Mouse (Mus musculus): Measurements from ENCODE around the gene Ankrd53. TPM values are rescaled to one million over a fixed set of nuclear protein-coding genes. Genes with fewer than 3 reads are reported as not detected.

Ankrd53 gene
- not detected in 2 replicates for polyA plus RNA-seq (2015; fragmentation: Nextera tagmentation; extraction: Ambion mirVana)

GRCm38 (mm10) chr6:83762344-83762743, at the start of gene Ankrd53:
Ankrd53 (plus strand) TSS chr6:83762644.
- H3K9me3 ChIP-seq, result no peaks in the 10 kb centered on the region
- H3K36me3 ChIP-seq, result no peaks in the 10 kb centered on the region
- H3K27ac ChIP-seq (replicated peaks), result no peak within 1 kb of the TSS
- H3K4me2 ChIP-seq, result peak within 1 kb of the TSS; percentile 82
- WGBS, result 25% methylated on average over 6 of the region's 6 CpGs
- ATAC-seq (ENCODE audit: extremely low read depth, insufficient number of reproducible peaks, low FRiP score, low TSS enrichment), result no peak
- H3K9ac ChIP-seq, result peak within 1 kb of the TSS; percentile 76
- peaks cover 25% of the 10 kb centered on the region for H3K4me1 ChIP-seq
- H3K4me3 ChIP-seq, result peak within 1 kb of the TSS; percentile 51
- peaks cover 73% of the 10 kb centered on the region for H3K27me3 ChIP-seq (replicated peaks)

- Histone ChIP-seq H3K9me3 (no peaks in the 10 kb centered on the region), H3K4me3 (no peak overlapping the region), H3K27me3 (replicated peaks) (peaks cover 99% of the 10 kb centered on the region), H3K27ac (replicated peaks) (no peak overlapping the region), H3K9ac (no peak overlapping the region), H3K36me3 (no peaks in the 10 kb centered on the region), H3K4me1 (peaks cover 38% of the 10 kb centered on the region), H3K4me2 (no peak overlapping the region)
- ATAC-seq (ENCODE audit: extremely low read depth, insufficient number of reproducible peaks, low FRiP score, low TSS enrichment), result no peak
- WGBS, result 6% methylated on average over 12 of the region's 12 CpGs
Measured at GRCm38 (mm10) chr6:83713271-83714136, 48.9 kb upstream of the Ankrd53 start.

GRCm38 (mm10) chr6:83714221-83715123, 48.0 kb upstream of the Ankrd53 start:
- Histone ChIP-seq H3K27ac (replicated peaks) (no peak overlapping the region), H3K36me3 (no peaks in the 10 kb centered on the region), H3K27me3 (replicated peaks) (peaks cover 99% of the 10 kb centered on the region), H3K4me2 (peak overlapping the region; percentile 34), H3K9me3 (no peaks in the 10 kb centered on the region), H3K4me3 (0 out of 2 replicates have a peak overlapping the region, but pooled peaks have one; percentile 20), H3K9ac (no peak overlapping the region), H3K4me1 (peaks cover 38% of the 10 kb centered on the region)
- no peak for ATAC-seq (ENCODE audit: extremely low read depth, insufficient number of reproducible peaks, low FRiP score, low TSS enrichment)
- WGBS, result 2% methylated on average over 34 of the region's 34 CpGs

GRCm38 (mm10) chr6:83715461-83716196, 46.8 kb upstream of the Ankrd53 start:
- no peak overlapping the region for H3K27ac ChIP-seq (replicated peaks)
- peaks cover 99% of the 10 kb centered on the region for H3K27me3 ChIP-seq (replicated peaks)
- WGBS, result 3% methylated on average over 30 of the region's 30 CpGs
- peak overlapping the region; percentile 34 for H3K4me2 ChIP-seq
- H3K4me1 ChIP-seq, result peaks cover 31% of the 10 kb centered on the region
- no peaks in the 10 kb centered on the region for H3K36me3 ChIP-seq
- no peaks in the 10 kb centered on the region for H3K9me3 ChIP-seq
- no peak for ATAC-seq (ENCODE audit: extremely low read depth, insufficient number of reproducible peaks, low FRiP score, low TSS enrichment)
- H3K9ac ChIP-seq, result no peak overlapping the region
- peak overlapping the region; percentile 20 for H3K4me3 ChIP-seq

DNA sequence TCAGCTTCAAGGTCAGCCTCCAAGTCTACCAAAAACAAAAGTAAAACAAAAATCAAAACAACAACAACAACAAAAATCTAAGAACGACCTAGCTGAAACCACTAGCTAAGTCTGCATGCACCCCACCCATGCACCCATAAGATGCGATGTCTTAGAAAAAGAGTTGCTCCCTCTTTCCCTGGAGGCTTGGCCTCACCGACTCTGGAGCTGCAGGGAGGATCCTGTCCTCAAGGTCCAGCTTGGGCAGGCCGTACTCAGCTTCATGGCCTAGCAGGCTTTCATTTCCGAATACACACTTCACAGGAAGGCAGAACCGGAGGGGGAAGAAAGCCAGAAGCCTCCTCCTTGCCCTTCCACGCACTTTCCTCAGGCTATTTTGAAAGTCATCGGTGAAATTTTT, 45.4 kb upstream of the Ankrd53 start:
- H3K27me3 ChIP-seq (replicated peaks), result peaks cover 99% of the 10 kb centered on the region
- WGBS, result 4% methylated on average over 8 of the region's 8 CpGs
- H3K4me3 ChIP-seq, result no peak overlapping the region
- no peak overlapping the region for H3K27ac ChIP-seq (replicated peaks)
- H3K9ac ChIP-seq, result no peak overlapping the region
- peaks cover 17% of the 10 kb centered on the region for H3K4me1 ChIP-seq
- no peak for ATAC-seq (ENCODE audit: extremely low read depth, insufficient number of reproducible peaks, low FRiP score, low TSS enrichment)
- H3K36me3 ChIP-seq, result no peaks in the 10 kb centered on the region
- H3K9me3 ChIP-seq, result no peaks in the 10 kb centered on the region
- H3K4me2 ChIP-seq, result no peak overlapping the region

DNA sequence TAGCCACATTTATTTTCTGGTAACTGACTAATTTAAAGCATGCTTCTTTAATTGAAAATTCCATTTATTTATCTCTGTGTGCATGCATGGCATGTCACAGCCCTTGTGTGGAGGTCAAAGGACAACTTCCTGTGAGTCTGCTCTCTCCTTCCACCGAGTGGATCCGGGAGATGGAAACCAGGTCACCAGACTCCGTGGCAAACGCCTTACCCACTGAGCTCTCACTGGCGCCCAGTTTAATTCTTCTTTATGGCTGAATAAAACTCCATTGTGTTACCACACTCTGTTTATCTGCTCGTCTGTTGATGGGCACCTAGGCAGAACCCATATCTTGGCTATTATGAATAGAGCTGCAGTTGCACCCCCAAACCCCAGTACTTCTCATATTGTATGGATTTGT, 39.9 kb upstream of the Ankrd53 start:
- no peaks in the 10 kb centered on the region for H3K36me3 ChIP-seq
- 19% methylated on average over 6 of the region's 6 CpGs for WGBS
- no peak overlapping the region for H3K4me3 ChIP-seq
- H3K4me2 ChIP-seq, result no peak overlapping the region
- no peaks in the 10 kb centered on the region for H3K9me3 ChIP-seq
- H3K9ac ChIP-seq, result no peak overlapping the region
- peaks cover 90% of the 10 kb centered on the region for H3K27me3 ChIP-seq (replicated peaks)
- ATAC-seq (ENCODE audit: extremely low read depth, insufficient number of reproducible peaks, low FRiP score, low TSS enrichment), result no peak
- no peaks in the 10 kb centered on the region for H3K4me1 ChIP-seq
- H3K27ac ChIP-seq (replicated peaks), result no peak overlapping the region

DNA sequence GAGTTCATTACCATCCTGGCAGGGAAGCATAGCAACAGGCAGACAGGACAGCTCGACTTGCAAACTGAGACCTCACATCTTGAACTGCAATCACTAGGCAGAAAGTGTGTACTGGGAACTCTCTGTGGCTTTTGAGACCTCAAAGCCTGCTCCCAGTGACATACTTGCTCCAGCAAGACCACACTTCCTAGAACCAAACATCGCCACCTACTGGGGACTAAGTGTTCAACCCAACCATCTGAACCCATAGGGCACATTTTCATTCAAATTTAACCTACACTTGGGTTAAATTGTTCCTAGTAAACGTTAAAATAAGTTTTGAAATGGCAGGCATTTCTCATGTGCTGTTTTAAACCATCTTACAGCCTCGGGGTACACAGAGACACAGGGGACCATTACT, 35.3 kb upstream of the Ankrd53 start:
- 34% methylated on average over 4 of the region's 4 CpGs for WGBS
- Histone ChIP-seq H3K9me3 (no peaks in the 10 kb centered on the region), H3K4me1 (no peaks in the 10 kb centered on the region), H3K36me3 (no peaks in the 10 kb centered on the region), H3K4me2 (no peak overlapping the region), H3K27ac (replicated peaks) (no peak overlapping the region), H3K27me3 (replicated peaks) (peaks cover 78% of the 10 kb centered on the region), H3K9ac (no peak overlapping the region), H3K4me3 (no peak overlapping the region)
- ATAC-seq (ENCODE audit: extremely low read depth, insufficient number of reproducible peaks, low FRiP score, low TSS enrichment), result no peak

DNA sequence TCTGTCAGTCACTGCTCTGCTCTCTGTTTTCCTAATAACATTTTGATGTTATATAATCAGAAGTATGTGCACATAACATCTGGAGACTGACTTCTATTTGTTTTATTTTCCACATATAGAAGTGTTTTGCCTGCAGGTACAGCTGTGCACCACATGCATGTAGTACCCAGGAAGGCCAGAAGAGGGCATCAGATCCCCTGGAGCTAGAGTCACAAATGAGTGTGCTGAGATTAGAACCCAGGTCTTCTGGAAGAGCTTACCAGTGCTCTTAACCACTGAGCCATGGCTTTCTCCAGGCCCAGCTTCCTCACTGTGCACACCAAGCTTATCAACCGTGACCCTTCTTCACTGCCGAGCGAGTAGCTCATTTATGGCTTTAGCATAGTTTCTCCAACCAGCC, 34.0 kb upstream of the Ankrd53 start:
- ATAC-seq (ENCODE audit: extremely low read depth, insufficient number of reproducible peaks, low FRiP score, low TSS enrichment), result no peak
- H3K27me3 ChIP-seq (replicated peaks), result peaks cover 75% of the 10 kb centered on the region
- H3K4me2 ChIP-seq, result no peak overlapping the region
- H3K27ac ChIP-seq (replicated peaks), result no peak overlapping the region
- H3K36me3 ChIP-seq, result no peaks in the 10 kb centered on the region
- 88% methylated on average over 3 of the region's 3 CpGs for WGBS
- no peaks in the 10 kb centered on the region for H3K9me3 ChIP-seq
- H3K4me3 ChIP-seq, result no peak overlapping the region
- no peak overlapping the region for H3K9ac ChIP-seq
- no peaks in the 10 kb centered on the region for H3K4me1 ChIP-seq

GRCm38 (mm10) chr6:83729350-83729970, 33.0 kb upstream of the Ankrd53 start:
- Histone ChIP-seq H3K4me3 (no peak overlapping the region), H3K27ac (replicated peaks) (no peak overlapping the region), H3K9me3 (peaks cover 5% of the 10 kb centered on the region), H3K4me2 (no peak overlapping the region), H3K9ac (no peak overlapping the region), H3K36me3 (no peaks in the 10 kb centered on the region), H3K4me1 (no peaks in the 10 kb centered on the region), H3K27me3 (replicated peaks) (peaks cover 72% of the 10 kb centered on the region)
- ATAC-seq (ENCODE audit: extremely low read depth, insufficient number of reproducible peaks, low FRiP score, low TSS enrichment), result no peak
- WGBS, result 66% methylated on average over 14 of the region's 14 CpGs

- H3K27me3 ChIP-seq (replicated peaks), result peaks cover 76% of the 10 kb centered on the region
- no peak overlapping the region for H3K4me3 ChIP-seq
- no peak overlapping the region for H3K9ac ChIP-seq
- H3K9me3 ChIP-seq, result peaks cover 8% of the 10 kb centered on the region
- ATAC-seq (ENCODE audit: extremely low read depth, insufficient number of reproducible peaks, low FRiP score, low TSS enrichment), result no peak
- no peak overlapping the region for H3K27ac ChIP-seq (replicated peaks)
- no peak overlapping the region for H3K4me2 ChIP-seq
- H3K36me3 ChIP-seq, result no peaks in the 10 kb centered on the region
- H3K4me1 ChIP-seq, result no peaks in the 10 kb centered on the region
- 22% methylated on average over 5 of the region's 5 CpGs for WGBS
Measured at GRCm38 (mm10) chr6:83731128-83731527, 31.3 kb upstream of the Ankrd53 start.

Data from heart, embryonic 13.5 days (tissue).